Mouse (Mus musculus): Measurements from ENCODE around the gene Exoc1.

- TF ChIP-seq ZC3H11A (IDR thresholded peaks at IDR 0.05; ENCODE audit: borderline replicate concordance, low read depth, low read length): no peak
- TF ChIP-seq HCFC1 (IDR thresholded peaks at IDR 0.05; ENCODE audit: borderline replicate concordance, insufficient read depth, low read length): no peak
- TF ChIP-seq CHD2 (IDR thresholded peaks at IDR 0.05; ENCODE audit: low read depth, low read length): no peak
Measured at GRCm38 (mm10) chr5:76609702-76610370, 80.7 kb downstream of the Exoc1 start.

Data from ES-E14 (cell line).